Mouse (Mus musculus) liver, embryonic 11.5 days (tissue): ENCODE data around the gene Abtb2. TPM values are rescaled to one million over a fixed set of nuclear protein-coding genes. Genes with fewer than 3 reads are reported as not detected.

Source experiments
- ATAC-seq: fragments of 200-750 bp; cut with Nextera tagmentation; replicated peaks from 2 replicates; pipeline ENCODE4 v1.8.0; 2017; ENCODE audit warnings: moderate number of reproducible peaks, mild to moderate bottlenecking, moderate TSS enrichment, moderate library complexity; ENCODE audit not compliant: low FRiP score
- DNase-seq: peaks from one replicate; pipeline ENCODE4 v3.0.0-alpha.2; 2017; ENCODE audit warnings: low spot score
- H3K27ac ChIP-seq: fragments of 300-500 bp; sonication (generic); 2 replicates; pipeline ENCODE4 v1.5.1; 2014; ENCODE audit warnings: mild to moderate bottlenecking, low read depth, low read length, control low read depth
- H3K27me3 ChIP-seq: fragments of 300-500 bp; sonication (generic); replicated peaks from 2 replicates; pipeline ENCODE4 v1.6.1; 2014; ENCODE audit warnings: low read length, mixed read lengths; ENCODE audit not compliant: control insufficient read depth, insufficient read depth
- H3K36me3 ChIP-seq: fragments of 300-500 bp; sonication (generic); 2 replicates; pipeline ENCODE4 v1.6.1; 2014; ENCODE audit warnings: mild to moderate bottlenecking, low read length, moderate library complexity, mixed read lengths; ENCODE audit not compliant: control insufficient read depth, insufficient read depth
- H3K4me1 ChIP-seq: fragments of 300-500 bp; sonication (generic); replicated peaks from 2 replicates; pipeline ENCODE4 v1.6.1; 2014; ENCODE audit warnings: low read length, mixed read lengths; ENCODE audit not compliant: control insufficient read depth, insufficient read depth
- H3K4me2 ChIP-seq: fragments of 300-500 bp; sonication (generic); 2 replicates; pipeline ENCODE4 v1.6.1; 2014; ENCODE audit warnings: mild to moderate bottlenecking, control low read depth, moderate library complexity
- H3K4me3 ChIP-seq: fragments of 300-500 bp; sonication (generic); 2 replicates; pipeline ENCODE4 v1.5.1; 2014; ENCODE audit warnings: low read depth, low read length, control low read depth
- H3K9ac ChIP-seq: fragments of 300-500 bp; sonication (generic); 2 replicates; pipeline ENCODE4 v1.6.1; 2014; ENCODE audit warnings: low read depth, low read length, control low read depth
- H3K9me3 ChIP-seq: fragments of 300-500 bp; sonication (generic); 2 replicates; pipeline ENCODE4 v1.6.1; 2016; ENCODE audit warnings: low read length, inconsistent platforms, mixed read lengths; ENCODE audit not compliant: control insufficient read depth
- WGBS: fragments of 180-500 bp; shearing (Covaris S2); extraction: QIAGEN DNeasy Blood & Tissue Kit; methylation state at CpG from one replicate; pipeline ENCODE4 v1.1.7; 2014; 5-methylcytosine and 5-hydroxymethylcytosine counted together
- polyA plus RNA-seq: library from polyadenylated mRNA; unstranded; fragments of >200 nt; fragmentation: Nextera tagmentation; extraction: Ambion mirVana; gene quantifications from 2 replicates; pipeline ENCODE4 v1.2.1, GENCODE M21; 2014

Abtb2 gene
- polyA plus RNA-seq, 1 experiment from 2014 or later, result 4.6 TPM

DNA sequence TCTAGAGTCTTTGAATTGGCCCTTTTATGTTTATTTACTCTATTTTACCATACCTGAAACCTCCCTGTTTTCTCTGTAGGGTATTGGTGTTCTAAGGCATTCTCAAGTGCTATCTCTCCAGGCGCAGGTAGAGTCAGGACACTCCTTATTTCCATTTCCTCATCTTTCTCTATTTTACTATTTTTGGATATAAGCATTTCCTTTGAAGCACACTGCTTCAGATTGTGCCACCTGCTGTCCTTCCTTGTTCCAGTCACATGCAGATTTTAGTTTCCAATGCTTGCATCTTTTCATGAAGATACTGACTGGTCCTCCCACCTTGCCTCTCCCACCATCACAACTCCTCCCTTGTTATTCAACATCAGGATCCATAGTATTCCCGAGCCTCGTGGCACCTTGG, 47.8 kb downstream of the Abtb2 start:
- WGBS, result 81% methylated on average over 3 of the region's 3 CpGs

DNA sequence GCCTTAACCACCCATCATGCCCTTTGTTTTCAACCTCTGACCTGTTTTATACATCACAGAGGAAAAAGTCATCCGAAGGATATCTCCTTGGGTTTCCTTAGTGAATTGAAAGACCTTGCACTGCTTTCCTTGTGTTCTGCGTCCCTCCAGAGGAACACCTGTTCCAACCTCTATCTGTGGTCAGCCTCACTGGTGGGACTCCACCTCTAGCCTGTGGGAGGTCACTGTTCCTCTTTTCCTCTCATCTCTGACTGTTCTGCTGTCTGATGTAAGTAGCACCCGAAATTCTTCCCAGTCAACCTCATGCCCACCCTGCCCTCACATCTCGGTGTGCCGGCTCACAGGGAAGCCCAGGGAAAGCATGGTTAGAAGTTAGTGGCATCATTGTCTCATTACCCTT, 48.9 kb downstream of the Abtb2 start:
- H3K4me1 ChIP-seq, result no peaks in the 10 kb centered on the region
- H3K4me2 ChIP-seq, result no peak overlapping the region
- no peak overlapping the region for H3K4me3 ChIP-seq
- DNase-seq (no peak), ATAC-seq (no peak)
- H3K27me3 ChIP-seq, result 0 out of 2 replicates have a peak, but pooled peaks cover 2% of the 10 kb centered on the region
- H3K36me3 ChIP-seq, result no peaks in the 10 kb centered on the region
- 76% methylated on average over 5 of the region's 5 CpGs for WGBS
- H3K9ac ChIP-seq, result no peak overlapping the region
- no peak overlapping the region for H3K27ac ChIP-seq
- no peaks in the 10 kb centered on the region for H3K9me3 ChIP-seq

More for the DNA sequence above, 47.8 kb downstream of the Abtb2 start:
- H3K4me1 ChIP-seq, result no peaks in the 10 kb centered on the region
- no peak overlapping the region for H3K9ac ChIP-seq
- H3K27me3 ChIP-seq, result 0 out of 2 replicates have a peak, but pooled peaks cover 2% of the 10 kb centered on the region
- no peak overlapping the region for H3K4me3 ChIP-seq
- no peaks in the 10 kb centered on the region for H3K36me3 ChIP-seq
- H3K9me3 ChIP-seq, result no peaks in the 10 kb centered on the region
- DNase-seq (no peak), ATAC-seq (no peak)
- no peak overlapping the region for H3K4me2 ChIP-seq
- no peak overlapping the region for H3K27ac ChIP-seq

DNA sequence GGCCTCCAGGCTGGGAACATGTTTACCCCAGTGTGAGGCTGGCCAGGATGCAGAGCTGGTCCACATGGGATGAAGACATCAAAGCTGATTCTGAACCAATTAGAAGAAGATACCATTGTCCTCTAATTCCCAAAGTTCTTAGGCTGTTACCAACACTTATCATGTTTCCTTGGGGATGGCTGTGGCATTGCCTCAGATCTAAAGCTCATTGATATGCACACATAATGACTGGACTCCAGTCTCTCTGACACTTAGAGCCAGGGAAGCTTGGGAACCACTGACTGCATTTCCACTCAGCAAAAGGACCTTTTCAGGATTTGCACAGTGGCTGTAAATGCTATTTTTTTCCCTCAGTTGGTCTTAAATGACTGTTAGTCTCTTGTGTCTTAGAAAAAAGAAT, 52.3 kb downstream of the Abtb2 start:
- H3K9me3 ChIP-seq, result no peaks in the 10 kb centered on the region
- ATAC-seq (no peak), DNase-seq (no peak)
- H3K36me3 ChIP-seq, result no peaks in the 10 kb centered on the region
- H3K27ac ChIP-seq, result no peak overlapping the region
- H3K27me3 ChIP-seq, result 0 out of 2 replicates have a peak, but pooled peaks cover 2% of the 10 kb centered on the region
- H3K9ac ChIP-seq, result no peak overlapping the region
- no peak overlapping the region for H3K4me2 ChIP-seq
- H3K4me3 ChIP-seq, result no peak overlapping the region
- no peaks in the 10 kb centered on the region for H3K4me1 ChIP-seq

DNA sequence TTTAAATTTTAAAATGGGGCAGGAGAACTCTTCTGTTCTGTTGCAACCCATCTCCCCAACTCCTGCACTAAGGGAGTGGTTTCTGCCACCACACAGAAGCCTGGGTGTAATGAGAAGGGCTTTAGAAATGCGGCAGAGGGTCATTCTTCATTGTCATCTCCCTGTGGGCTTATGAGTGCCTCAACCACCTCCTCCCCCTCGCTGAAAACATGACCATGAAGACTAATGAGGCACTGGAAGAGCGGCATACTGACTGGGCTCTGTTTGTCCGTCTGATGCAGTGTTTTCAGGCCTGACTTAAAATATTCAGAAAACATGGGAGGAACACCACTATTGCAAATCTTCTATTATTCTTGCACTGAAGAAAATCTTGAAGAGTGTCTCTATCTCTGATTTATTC, 56.8 kb downstream of the Abtb2 start:
- no peak for ATAC-seq

DNA sequence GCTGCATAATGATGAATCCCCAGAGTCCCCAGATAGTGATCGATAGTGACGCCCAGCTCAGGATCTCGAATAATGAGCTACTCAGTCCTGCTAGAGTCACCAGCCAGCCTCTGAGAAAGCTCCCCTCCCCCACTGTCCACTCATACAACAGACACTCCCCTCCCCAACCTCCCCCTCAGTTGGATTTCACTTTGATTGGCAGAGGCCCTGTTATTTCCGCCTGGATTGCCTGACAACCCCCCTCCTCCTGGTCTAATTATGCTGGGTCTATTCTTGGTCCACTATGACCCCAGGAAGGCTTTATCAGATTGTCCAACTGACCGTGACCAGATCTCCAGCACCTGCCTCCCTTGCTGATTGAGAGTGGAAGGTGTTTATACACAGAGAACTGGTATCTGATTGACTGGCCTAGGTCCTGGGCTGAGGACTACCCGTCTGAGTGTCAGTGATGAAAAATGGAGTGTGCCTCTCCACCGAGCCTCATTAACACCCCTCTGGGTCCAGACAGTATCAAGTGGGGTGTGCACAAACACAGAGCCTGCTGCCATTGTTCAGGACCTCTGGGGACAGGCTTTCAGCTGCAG, 59.3 kb downstream of the Abtb2 start:
- no peak overlapping the region for H3K4me3 ChIP-seq
- H3K36me3 ChIP-seq, result no peaks in the 10 kb centered on the region
- no peaks in the 10 kb centered on the region for H3K27me3 ChIP-seq
- no peaks in the 10 kb centered on the region for H3K9me3 ChIP-seq
- ATAC-seq (no peak), DNase-seq (no peak)
- peaks cover 14% of the 10 kb centered on the region for H3K4me1 ChIP-seq
- WGBS, result 26% methylated on average over 7 of the region's 7 CpGs
- H3K9ac ChIP-seq, result no peak overlapping the region
- no peak overlapping the region for H3K27ac ChIP-seq
- no peak overlapping the region for H3K4me2 ChIP-seq

More for the DNA sequence above, 56.8 kb downstream of the Abtb2 start:
- Histone ChIP-seq H3K4me3 (no peak overlapping the region), H3K36me3 (no peaks in the 10 kb centered on the region), H3K4me1 (peaks cover 14% of the 10 kb centered on the region), H3K9me3 (no peaks in the 10 kb centered on the region), H3K9ac (no peak overlapping the region), H3K27me3 (no peaks in the 10 kb centered on the region), H3K27ac (no peak overlapping the region), H3K4me2 (no peak overlapping the region)
- 57% methylated on average over 4 of the region's 4 CpGs for WGBS
- DNase-seq, result no peak

DNA sequence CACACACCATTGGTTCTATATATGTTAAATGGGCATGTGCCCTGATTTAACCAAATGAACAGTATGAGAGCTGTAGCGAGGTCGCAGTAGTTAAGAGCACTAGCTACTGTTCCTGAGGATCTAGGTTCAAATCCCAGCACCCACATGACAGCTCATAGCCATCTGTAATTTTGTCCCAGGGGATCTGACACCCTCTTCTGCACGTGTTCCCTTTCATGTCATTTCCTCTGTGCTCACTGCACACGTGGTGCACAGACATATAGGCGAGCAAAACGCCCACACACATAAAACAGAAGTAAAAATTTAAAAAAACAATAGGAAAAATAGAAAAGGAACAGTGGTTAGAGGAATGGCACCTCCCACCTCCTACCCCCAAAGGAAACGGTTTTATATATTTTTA, 61.0 kb downstream of the Abtb2 start:
- WGBS, result 72% methylated on average over 7 of the region's 7 CpGs
- ATAC-seq (no peak), DNase-seq (no peak)

DNA sequence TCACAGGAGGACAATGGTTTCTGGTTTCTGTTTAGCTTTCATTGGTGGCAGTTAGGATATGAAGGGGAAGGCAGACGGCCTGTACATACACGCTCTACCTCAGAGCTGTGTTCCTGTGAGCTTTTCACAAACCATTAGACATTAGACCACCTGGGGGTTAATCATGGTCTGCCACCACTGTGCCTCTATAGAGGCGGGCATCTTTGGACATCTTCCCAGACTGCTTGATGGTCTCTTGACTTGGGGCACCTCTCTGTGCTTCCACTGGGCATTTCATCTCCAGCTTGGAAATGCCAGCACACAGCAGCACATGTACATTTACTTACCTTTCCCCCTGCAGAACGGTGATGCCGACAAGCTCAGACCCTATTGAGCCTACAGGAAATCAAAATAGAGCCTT, 63.8 kb downstream of the Abtb2 start:
- H3K27me3 ChIP-seq, result no peaks in the 10 kb centered on the region
- peaks cover 11% of the 10 kb centered on the region for H3K4me1 ChIP-seq
- H3K36me3 ChIP-seq, result no peaks in the 10 kb centered on the region
- no peak overlapping the region for H3K9ac ChIP-seq
- H3K4me2 ChIP-seq, result no peak overlapping the region
- whole genome bisulfite sequencing, result 73% methylated on average over 5 of the region's 5 CpGs
- no peak overlapping the region for H3K27ac ChIP-seq
- no peak overlapping the region for H3K4me3 ChIP-seq
- DNase-seq, result no peak
- H3K9me3 ChIP-seq, result no peaks in the 10 kb centered on the region
- no peak for ATAC-seq

More for the DNA sequence above, 61.0 kb downstream of the Abtb2 start:
- no peaks in the 10 kb centered on the region for H3K36me3 ChIP-seq
- no peak overlapping the region for H3K9ac ChIP-seq
- H3K4me3 ChIP-seq, result no peak overlapping the region
- H3K4me2 ChIP-seq, result no peak overlapping the region
- H3K9me3 ChIP-seq, result no peaks in the 10 kb centered on the region
- H3K4me1 ChIP-seq, result peaks cover 17% of the 10 kb centered on the region
- H3K27me3 ChIP-seq, result no peaks in the 10 kb centered on the region
- H3K27ac ChIP-seq, result no peak overlapping the region

DNA sequence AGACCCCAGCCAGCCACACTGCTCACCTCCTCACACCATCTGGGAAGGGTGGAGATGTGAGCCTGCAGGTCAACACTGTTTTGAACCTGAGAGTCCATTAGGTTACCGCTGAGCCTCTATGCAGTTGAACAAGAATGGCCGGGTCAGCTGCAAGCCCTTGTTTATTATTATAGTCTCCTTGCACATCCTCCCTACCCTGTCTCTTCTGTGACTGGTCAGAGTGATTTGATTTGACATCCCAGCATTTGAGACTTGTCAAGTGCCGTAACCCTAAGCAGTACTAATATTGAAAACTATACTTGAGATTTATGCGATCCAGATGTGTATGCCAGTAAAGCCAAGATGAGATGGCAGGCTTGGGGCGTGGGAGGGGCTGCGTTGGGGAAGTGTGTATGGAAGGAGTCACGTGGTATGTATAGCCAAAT, 65.2 kb downstream of the Abtb2 start:
- Histone ChIP-seq H3K27ac (no peak overlapping the region), H3K36me3 (no peaks in the 10 kb centered on the region), H3K4me2 (no peak overlapping the region), H3K4me1 (0 out of 2 replicates have a peak, but pooled peaks cover 2% of the 10 kb centered on the region), H3K9ac (no peak overlapping the region), H3K27me3 (no peaks in the 10 kb centered on the region), H3K4me3 (no peak overlapping the region), H3K9me3 (no peaks in the 10 kb centered on the region)
- 67% methylated on average over 7 of the region's 7 CpGs for WGBS
- ATAC-seq (no peak), DNase-seq (no peak)

DNA sequence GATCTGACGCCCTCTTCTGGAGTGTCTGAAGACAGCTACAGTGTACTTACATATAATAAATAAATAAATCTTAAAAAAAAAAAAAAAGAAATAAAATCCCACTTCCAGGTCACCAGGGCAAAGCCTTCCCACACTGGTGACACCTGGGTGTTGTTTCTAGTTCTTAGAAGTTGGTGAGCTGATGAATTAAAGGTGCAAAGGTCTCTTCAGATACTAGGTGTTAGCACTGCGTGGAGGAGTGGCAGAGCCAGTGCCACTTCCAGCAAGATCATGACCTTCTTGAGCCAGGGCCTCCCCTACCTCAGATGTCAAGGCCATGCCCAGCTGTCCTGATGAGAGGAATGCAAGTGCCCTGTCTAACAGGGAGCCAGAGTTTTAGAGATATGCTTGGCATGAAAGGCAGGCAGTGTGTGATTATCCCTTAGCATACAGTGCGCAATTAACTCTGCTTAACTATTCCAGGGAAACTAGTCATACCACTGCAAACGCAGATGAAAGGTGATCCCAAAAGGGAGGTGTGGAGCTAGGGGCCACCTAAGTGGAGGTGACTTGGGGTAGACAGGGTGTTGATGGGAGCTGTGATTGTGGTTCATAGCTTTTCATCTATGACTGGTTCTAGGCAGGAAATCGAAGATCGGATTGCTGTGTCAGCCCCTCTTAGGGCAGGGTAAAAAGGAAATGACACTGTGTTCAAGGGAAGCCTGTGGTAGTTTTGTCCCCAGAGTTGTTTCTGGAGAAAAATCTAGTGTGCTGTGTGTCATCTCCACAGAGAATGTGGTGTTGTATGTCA, 66.2 kb downstream of the Abtb2 start:
- Histone ChIP-seq H3K4me3 (no peak overlapping the region), H3K27ac (no peak overlapping the region), H3K36me3 (no peaks in the 10 kb centered on the region), H3K9ac (no peak overlapping the region), H3K27me3 (no peaks in the 10 kb centered on the region), H3K9me3 (no peaks in the 10 kb centered on the region), H3K4me2 (no peak overlapping the region), H3K4me1 (0 out of 2 replicates have a peak, but pooled peaks cover 2% of the 10 kb centered on the region)
- WGBS, result 64% methylated on average over 6 of the region's 6 CpGs
- DNase-seq (no peak), ATAC-seq (no peak)
